Mouse (Mus musculus) hindbrain, postnatal 0 days (tissue): Measurements from ENCODE around the gene Naa10. TPM values are rescaled to one million over a fixed set of nuclear protein-coding genes. Genes with fewer than 3 reads are reported as not detected.
A peak's percentile ranks its signal among the peaks of the same experiment; 100 is the strongest.

Experiments used
- ATAC-seq: fragments of 200-750 bp; cut with Nextera tagmentation; 2 replicates; pipeline ENCODE4 v1.8.0; 2017; ENCODE audit warnings: mild to moderate bottlenecking, moderate TSS enrichment, moderate library complexity
- DNase-seq: peaks from one replicate; pipeline ENCODE4 v3.0.0-alpha.2; 2015; ENCODE audit warnings: low spot score
- H3K27ac ChIP-seq: fragments of 300-500 bp; sonication (generic); 2 replicates; pipeline ENCODE4 v1.5.1; 2014; ENCODE audit warnings: mild to moderate bottlenecking
- H3K27me3 ChIP-seq: fragments of 300-500 bp; sonication (generic); 2 replicates; pipeline ENCODE4 v1.6.1; 2014; ENCODE audit warnings: low read length, mixed read lengths; ENCODE audit not compliant: insufficient read depth
- H3K36me3 ChIP-seq: fragments of 300-500 bp; sonication (generic); 2 replicates; pipeline ENCODE4 v1.6.1; 2014; ENCODE audit warnings: low read length, mixed read lengths; ENCODE audit not compliant: insufficient read depth
- H3K4me1 ChIP-seq: fragments of 300-500 bp; sonication (generic); 2 replicates; pipeline ENCODE4 v1.6.1; 2014; ENCODE audit warnings: antibody characterized with exemption, low read length, mixed read lengths; ENCODE audit not compliant: insufficient read depth
- H3K4me2 ChIP-seq: fragments of 300-500 bp; sonication (generic); 2 replicates; pipeline ENCODE4 v1.6.1; 2014; ENCODE audit warnings: low read depth, mild to moderate bottlenecking, low read length, moderate library complexity, mixed read lengths
- H3K4me3 ChIP-seq: fragments of 300-500 bp; sonication (generic); 2 replicates; pipeline ENCODE4 v1.5.1; 2014; ENCODE audit warnings: low read length
- H3K9ac ChIP-seq: fragments of 300-500 bp; sonication (generic); replicated peaks from 2 replicates; pipeline ENCODE4 v1.6.1; 2014; ENCODE audit warnings: mild to moderate bottlenecking, low read length, moderate library complexity, mixed read lengths
- H3K9me3 ChIP-seq: fragments of 300-500 bp; sonication (generic); 2 replicates; pipeline ENCODE4 v1.6.1; 2016; ENCODE audit warnings: low read length, mixed read lengths
- CTCF ChIP-seq: IDR thresholded peaks from 2 replicates; pipeline ENCODE4 v1.5.1; 2016; ENCODE audit warnings: antibody characterized with exemption, control low read depth, low read depth
- WGBS: fragments of 180-500 bp; shearing (Covaris S2); extraction: QIAGEN DNeasy Blood & Tissue Kit; methylation state at CpG from one replicate; pipeline ENCODE4 v1.1.7; 2014; 5-methylcytosine and 5-hydroxymethylcytosine counted together
- polyA plus RNA-seq: library from polyadenylated mRNA; unstranded; fragments of >200 nt; fragmentation: Nextera tagmentation; extraction: Ambion mirVana; gene quantifications from 2 replicates; pipeline ENCODE4 v1.2.1, GENCODE M21; 2015
- total RNA-seq: library from RNA; depleted of rRNA; stranded (reverse); fragments of >200 nt; gene quantifications from 2 replicates; pipeline ENCODE4 v1.2.3, GENCODE M21; 2014

The Naa10 gene
- total and polyA plus RNA-seq, 2 experiments from 2014 or later: 79.2 to 104 TPM

GRCm38 (mm10) chrX:73916945-73917344 lies 4.8 kb downstream of the Naa10 start:
- 76% methylated on average over 8 of the region's 8 CpGs for WGBS
- H3K4me2 ChIP-seq: no peak overlapping the region
- no peaks in the 10 kb centered on the region for H3K4me1 ChIP-seq
- no peak for TF ChIP-seq CTCF
- H3K4me3 ChIP-seq: no peak overlapping the region
- H3K36me3 ChIP-seq: no peaks in the 10 kb centered on the region
- no peak for DNase-seq
- no peak overlapping the region for H3K27ac ChIP-seq
- H3K27me3 ChIP-seq: no peaks in the 10 kb centered on the region
- H3K9ac ChIP-seq: no peak overlapping the region
- no peaks in the 10 kb centered on the region for H3K9me3 ChIP-seq
- ATAC-seq: no peak

- TF ChIP-seq CTCF: peak; percentile 66
These were observed 6.7 kb downstream of the Naa10 start for GRCm38 (mm10) chrX:73914827-73915703.

GRCm38 (mm10) chrX:73911588-73911987 lies 10.2 kb downstream of the Naa10 start:
- WGBS: 85% methylated on average over 2 of the region's 2 CpGs
- no peaks in the 10 kb centered on the region for H3K9me3 ChIP-seq
- no peak overlapping the region for H3K4me3 ChIP-seq
- no peak overlapping the region for H3K4me2 ChIP-seq
- ATAC-seq (no peak), DNase-seq (no peak)
- H3K27me3 ChIP-seq: no peaks in the 10 kb centered on the region
- H3K4me1 ChIP-seq: no peaks in the 10 kb centered on the region
- H3K9ac ChIP-seq: no peak overlapping the region
- no peak for TF ChIP-seq CTCF
- H3K27ac ChIP-seq: no peak overlapping the region
- H3K36me3 ChIP-seq: no peaks in the 10 kb centered on the region

More at GRCm38 (mm10) chrX:73914827-73915703, 6.7 kb downstream of the Naa10 start:
- Histone ChIP-seq H3K27me3 (no peaks in the 10 kb centered on the region), H3K4me1 (no peaks in the 10 kb centered on the region), H3K4me3 (no peak overlapping the region), H3K9ac (0 out of 2 replicates have a peak overlapping the region, but pooled peaks have one; percentile 17), H3K36me3 (no peaks in the 10 kb centered on the region), H3K9me3 (no peaks in the 10 kb centered on the region), H3K27ac (peak overlapping the region; percentile 75), H3K4me2 (peak overlapping the region; percentile 37)
- WGBS: 36% methylated on average over 31 of the region's 31 CpGs
- DNase-seq (peak; percentile 94), ATAC-seq (peak; percentile 97)

- Histone ChIP-seq H3K4me3 (no peak overlapping the region), H3K36me3 (no peaks in the 10 kb centered on the region), H3K4me1 (no peaks in the 10 kb centered on the region), H3K4me2 (peak overlapping the region; percentile 31; the same call in 1 of the 2 replicates), H3K9me3 (no peaks in the 10 kb centered on the region), H3K27ac (no peak overlapping the region), H3K9ac (no peak overlapping the region), H3K27me3 (no peaks in the 10 kb centered on the region)
- 31% methylated on average over 20 of the region's 26 CpGs for WGBS
- TF ChIP-seq CTCF: no peak
- DNase-seq (no peak), ATAC-seq (no peak)
These were observed 10.6 kb downstream of the Naa10 start for GRCm38 (mm10) chrX:73911156-73911555.

- no peaks in the 10 kb centered on the region for H3K36me3 ChIP-seq
- H3K9me3 ChIP-seq: no peaks in the 10 kb centered on the region
- no peak overlapping the region for H3K9ac ChIP-seq
- ATAC-seq (no peak), DNase-seq (no peak)
- no peaks in the 10 kb centered on the region for H3K4me1 ChIP-seq
- H3K27me3 ChIP-seq: no peaks in the 10 kb centered on the region
- H3K4me2 ChIP-seq: no peak overlapping the region
- no peak overlapping the region for H3K4me3 ChIP-seq
- no peak for TF ChIP-seq CTCF
- no peak overlapping the region for H3K27ac ChIP-seq
These were observed 11.3 kb downstream of the Naa10 start for GRCm38 (mm10) chrX:73910451-73910850.

- no peak overlapping the region for H3K9ac ChIP-seq
- no peaks in the 10 kb centered on the region for H3K4me1 ChIP-seq
- no peaks in the 10 kb centered on the region for H3K27me3 ChIP-seq
- no peak overlapping the region for H3K4me2 ChIP-seq
- no peaks in the 10 kb centered on the region for H3K9me3 ChIP-seq
- no peaks in the 10 kb centered on the region for H3K36me3 ChIP-seq
- no peak; the same call in 1 of the 2 replicates for TF ChIP-seq CTCF
- H3K4me3 ChIP-seq: no peak overlapping the region
- no peak overlapping the region for H3K27ac ChIP-seq
- WGBS: 74% methylated on average over 1 of the region's 1 CpGs
- ATAC-seq: no peak
- DNase-seq: no peak
These were observed 11.7 kb downstream of the Naa10 start for GRCm38 (mm10) chrX:73910049-73910448.

- Histone ChIP-seq H3K27ac (no peak overlapping the region), H3K4me1 (no peaks in the 10 kb centered on the region), H3K4me3 (no peak overlapping the region), H3K36me3 (no peaks in the 10 kb centered on the region), H3K9me3 (no peaks in the 10 kb centered on the region), H3K4me2 (no peak overlapping the region), H3K9ac (no peak overlapping the region), H3K27me3 (no peaks in the 10 kb centered on the region)
- 68% methylated on average over 3 of the region's 3 CpGs for WGBS
- DNase-seq (no peak), ATAC-seq (no peak)
- peak; percentile 39 for TF ChIP-seq CTCF
These were observed 23.8 kb downstream of the Naa10 start for GRCm38 (mm10) chrX:73897959-73898358.
